Mouse (Mus musculus): ENCODE data around the gene Sirt1.
A peak's percentile ranks its signal among the peaks of the same experiment; 100 is the strongest.

The Sirt1 gene

GRCm38 (mm10) chr10:63381498-63382280 lies at the start of gene Sirt1:
TSS of gene Sirt1 (minus strand) at chr10:63381704.
- H3K27me3 ChIP-seq (ENCODE audit: control insufficient read depth, insufficient read depth, low read length, poor library complexity, severe bottlenecking), result no peaks in the 10 kb centered on the region
- DNase-seq (ENCODE audit: low read depth, low spot score), result peak; percentile 39
- no peaks in the 10 kb centered on the region for H3K36me3 ChIP-seq (ENCODE audit: control insufficient read depth, insufficient read depth, low read length, poor library complexity, severe bottlenecking)

- DNase-seq (ENCODE audit: low read depth, low spot score), result peak; percentile 97
- no peaks in the 10 kb centered on the region for H3K36me3 ChIP-seq (ENCODE audit: control insufficient read depth, insufficient read depth, low read length, poor library complexity, severe bottlenecking)
- H3K27me3 ChIP-seq (ENCODE audit: control insufficient read depth, insufficient read depth, low read length, poor library complexity, severe bottlenecking), result no peaks in the 10 kb centered on the region
These were observed 48.3 kb upstream of the Sirt1 start, which contains the start of gene Ctnna3 for GRCm38 (mm10) chr10:63429785-63430305. TSS of gene Ctnna3 (plus strand) at chr10:63430098.

GRCm38 (mm10) chr10:63429380-63429779 lies 47.9 kb upstream of the Sirt1 start:
- Histone ChIP-seq H3K36me3 (ENCODE audit: control insufficient read depth, insufficient read depth, low read length, poor library complexity, severe bottlenecking) (no peaks in the 10 kb centered on the region), H3K27me3 (ENCODE audit: control insufficient read depth, insufficient read depth, low read length, poor library complexity, severe bottlenecking) (no peaks in the 10 kb centered on the region)
- DNase-seq (ENCODE audit: low read depth, low spot score), result peak; percentile 100

- Histone ChIP-seq H3K36me3 (ENCODE audit: control insufficient read depth, insufficient read depth, low read length, poor library complexity, severe bottlenecking) (no peaks in the 10 kb centered on the region), H3K27me3 (ENCODE audit: control insufficient read depth, insufficient read depth, low read length, poor library complexity, severe bottlenecking) (no peaks in the 10 kb centered on the region)
- DNase-seq (ENCODE audit: low read depth, low spot score), result no peak
These were observed 47.5 kb upstream of the Sirt1 start for GRCm38 (mm10) chr10:63429023-63429340.

GRCm38 (mm10) chr10:63428243-63429022 lies 46.9 kb upstream of the Sirt1 start:
- Histone ChIP-seq H3K36me3 (ENCODE audit: control insufficient read depth, insufficient read depth, low read length, poor library complexity, severe bottlenecking) (no peaks in the 10 kb centered on the region), H3K27me3 (ENCODE audit: control insufficient read depth, insufficient read depth, low read length, poor library complexity, severe bottlenecking) (no peaks in the 10 kb centered on the region)
- DNase-seq (ENCODE audit: low read depth, low spot score), result peak; percentile 48

- DNase-seq (ENCODE audit: low read depth, low spot score), result no peak
- Histone ChIP-seq H3K27me3 (ENCODE audit: control insufficient read depth, insufficient read depth, low read length, poor library complexity, severe bottlenecking) (no peaks in the 10 kb centered on the region), H3K36me3 (ENCODE audit: control insufficient read depth, insufficient read depth, low read length, poor library complexity, severe bottlenecking) (no peaks in the 10 kb centered on the region)
These were observed 45.6 kb upstream of the Sirt1 start for GRCm38 (mm10) chr10:63427146-63427545.

- peak; percentile 78 for DNase-seq (ENCODE audit: low read depth, low spot score)
- H3K27me3 ChIP-seq (ENCODE audit: control insufficient read depth, insufficient read depth, low read length, poor library complexity, severe bottlenecking), result no peaks in the 10 kb centered on the region
- H3K36me3 ChIP-seq (ENCODE audit: control insufficient read depth, insufficient read depth, low read length, poor library complexity, severe bottlenecking), result no peaks in the 10 kb centered on the region
These were observed 42.9 kb upstream of the Sirt1 start for GRCm38 (mm10) chr10:63424475-63424814.

GRCm38 (mm10) chr10:63423591-63424474 lies 42.3 kb upstream of the Sirt1 start:
- no peak for DNase-seq (ENCODE audit: low read depth, low spot score)
- no peaks in the 10 kb centered on the region for H3K36me3 ChIP-seq (ENCODE audit: control insufficient read depth, insufficient read depth, low read length, poor library complexity, severe bottlenecking)

GRCm38 (mm10) chr10:63422736-63422992 lies 41.2 kb upstream of the Sirt1 start:
- Histone ChIP-seq H3K27me3 (ENCODE audit: control insufficient read depth, insufficient read depth, low read length, poor library complexity, severe bottlenecking) (no peaks in the 10 kb centered on the region), H3K36me3 (ENCODE audit: control insufficient read depth, insufficient read depth, low read length, poor library complexity, severe bottlenecking) (no peaks in the 10 kb centered on the region)
- DNase-seq (ENCODE audit: low read depth, low spot score), result no peak

More at GRCm38 (mm10) chr10:63423591-63424474, 42.3 kb upstream of the Sirt1 start:
- H3K27me3 ChIP-seq (ENCODE audit: control insufficient read depth, insufficient read depth, low read length, poor library complexity, severe bottlenecking), result no peaks in the 10 kb centered on the region

- DNase-seq (ENCODE audit: low read depth, low spot score), result peak; percentile 69
These were observed 40.5 kb upstream of the Sirt1 start, which contains the start of gene Gm7075 for GRCm38 (mm10) chr10:63421739-63422735. TSS of gene Gm7075 (minus strand) at chr10:63421789.

GRCm38 (mm10) chr10:63417061-63417460 lies 35.6 kb upstream of the Sirt1 start:
- Histone ChIP-seq H3K36me3 (ENCODE audit: control insufficient read depth, insufficient read depth, low read length, poor library complexity, severe bottlenecking) (no peaks in the 10 kb centered on the region), H3K27me3 (ENCODE audit: control insufficient read depth, insufficient read depth, low read length, poor library complexity, severe bottlenecking) (no peaks in the 10 kb centered on the region)
- no peak for DNase-seq (ENCODE audit: low read depth, low spot score)

More at GRCm38 (mm10) chr10:63421739-63422735, 40.5 kb upstream of the Sirt1 start, which contains the start of gene Gm7075:
- Histone ChIP-seq H3K36me3 (ENCODE audit: control insufficient read depth, insufficient read depth, low read length, poor library complexity, severe bottlenecking) (no peaks in the 10 kb centered on the region), H3K27me3 (ENCODE audit: control insufficient read depth, insufficient read depth, low read length, poor library complexity, severe bottlenecking) (no peaks in the 10 kb centered on the region)

GRCm38 (mm10) chr10:63415850-63416249 lies 34.3 kb upstream of the Sirt1 start:
- no peak for DNase-seq (ENCODE audit: low read depth, low spot score)
- H3K27me3 ChIP-seq (ENCODE audit: control insufficient read depth, insufficient read depth, low read length, poor library complexity, severe bottlenecking), result no peaks in the 10 kb centered on the region
- no peaks in the 10 kb centered on the region for H3K36me3 ChIP-seq (ENCODE audit: control insufficient read depth, insufficient read depth, low read length, poor library complexity, severe bottlenecking)

GRCm38 (mm10) chr10:63415287-63415686 lies 33.8 kb upstream of the Sirt1 start:
- Histone ChIP-seq H3K27me3 (ENCODE audit: control insufficient read depth, insufficient read depth, low read length, poor library complexity, severe bottlenecking) (no peaks in the 10 kb centered on the region), H3K36me3 (ENCODE audit: control insufficient read depth, insufficient read depth, low read length, poor library complexity, severe bottlenecking) (no peaks in the 10 kb centered on the region)
- no peak for DNase-seq (ENCODE audit: low read depth, low spot score)

- H3K36me3 ChIP-seq (ENCODE audit: control insufficient read depth, insufficient read depth, low read length, poor library complexity, severe bottlenecking), result no peaks in the 10 kb centered on the region
- DNase-seq (ENCODE audit: low read depth, low spot score), result no peak
- H3K27me3 ChIP-seq (ENCODE audit: control insufficient read depth, insufficient read depth, low read length, poor library complexity, severe bottlenecking), result no peaks in the 10 kb centered on the region
These were observed 31.3 kb upstream of the Sirt1 start for GRCm38 (mm10) chr10:63412756-63413155.
